Mouse (Mus musculus) layer of hippocampus, adult 8-10 months (tissue): ENCODE results near the gene Man2a2. TPM values are rescaled to one million over a fixed set of nuclear protein-coding genes. Genes with fewer than 3 reads are reported as not detected.
"Not testable (repeated sequence)": the region's sequence is repeated elsewhere in the genome, so short reads cannot be mapped to it uniquely, and the experiment has no call there.

Source experiments
- DNase-seq, 2 experiments: peaks; one replicate each; pipeline ENCODE4 v3.0.0; 2022; ENCODE audit warnings: low spot score in 2 of 2
- total RNA-seq, 4 experiments: library from RNA; stranded (reverse); gene quantifications; 2 replicates each; pipeline ENCODE4 v1.2.4; 2022

Man2a2 gene
- total RNA-seq, 4 experiments from 2014 or later, result 161 to 192 (median 173) TPM

DNA sequence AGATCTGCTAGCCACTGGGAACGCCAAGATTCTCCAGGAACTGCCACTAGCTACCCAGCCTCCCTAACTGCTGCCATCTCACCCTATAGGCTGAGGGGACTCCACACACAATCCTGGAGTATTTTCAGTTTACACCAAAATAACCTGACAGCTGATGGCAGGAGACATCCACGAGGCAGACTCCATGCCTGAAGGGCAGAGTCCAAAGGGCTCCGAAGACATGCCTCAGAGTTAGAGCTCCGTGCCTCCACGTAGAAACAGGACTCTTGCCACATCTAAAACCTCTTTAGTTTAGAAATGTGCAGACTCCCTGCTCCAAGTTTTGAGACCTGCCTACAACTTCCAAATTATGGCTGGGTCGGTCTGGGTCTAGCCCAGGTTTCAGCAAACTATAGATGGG, 29.4 kb upstream of the Man2a2 start:
- DNase-seq, result no peak

DNA sequence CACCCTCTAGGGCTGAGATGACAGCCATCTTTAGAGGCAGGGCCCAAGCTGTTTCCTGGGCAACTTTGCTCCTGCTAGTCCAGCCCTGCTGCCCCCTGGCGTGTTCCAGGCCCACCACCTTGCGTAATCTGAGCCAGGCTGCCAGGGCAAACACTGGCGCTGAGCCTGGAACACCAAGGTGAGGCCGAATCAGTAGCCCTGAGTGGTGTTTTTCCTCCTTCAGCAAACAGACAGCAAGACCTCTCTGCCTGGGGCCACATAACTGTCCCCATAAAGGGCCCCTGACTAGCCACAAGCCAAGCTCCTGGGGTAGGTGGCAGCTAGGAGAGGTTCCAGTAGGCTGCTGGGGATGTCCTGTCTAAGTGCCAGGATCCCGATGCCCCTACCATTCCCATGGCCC, 28.9 kb upstream of the Man2a2 start:
- DNase-seq, result no peak

DNA sequence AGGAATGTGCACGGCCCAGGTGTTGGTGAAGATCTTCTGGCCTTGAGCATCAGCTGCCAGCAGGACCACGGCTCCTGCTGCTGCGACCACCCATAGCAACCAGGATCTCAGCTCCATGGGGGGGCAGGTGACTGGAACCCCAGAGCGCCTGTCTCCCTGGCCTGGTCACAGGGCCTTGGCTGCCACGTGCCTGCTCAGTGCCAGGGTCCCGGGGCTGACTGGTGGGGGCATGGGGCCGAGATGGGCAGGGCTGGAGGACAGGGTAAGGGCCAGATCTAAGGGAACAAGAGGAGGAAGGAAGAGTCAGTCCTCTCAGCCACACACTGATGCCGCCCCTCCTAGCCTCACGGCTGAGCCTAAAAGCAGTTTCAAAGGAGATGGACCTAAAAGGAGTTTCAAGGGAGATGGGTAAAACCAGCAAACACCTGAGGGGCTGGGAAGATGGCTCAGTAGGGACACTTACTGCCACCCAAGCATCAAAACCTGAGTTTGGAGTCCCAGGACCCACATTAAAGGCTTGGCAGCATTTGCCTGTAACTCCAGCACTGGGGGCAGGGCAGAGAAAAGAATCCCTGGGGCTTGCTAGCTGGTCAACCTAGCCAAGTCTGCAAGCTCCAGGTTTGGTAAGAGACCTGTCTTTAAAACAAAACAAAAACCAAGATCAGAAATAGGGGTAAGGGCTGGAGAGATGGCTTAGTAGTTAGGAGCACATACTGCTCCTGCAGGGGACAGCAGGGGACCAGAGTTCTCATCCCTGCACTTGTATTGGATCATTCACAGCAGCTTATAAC, 27.7 kb upstream of the Man2a2 start:
- no peak for DNase-seq

DNA sequence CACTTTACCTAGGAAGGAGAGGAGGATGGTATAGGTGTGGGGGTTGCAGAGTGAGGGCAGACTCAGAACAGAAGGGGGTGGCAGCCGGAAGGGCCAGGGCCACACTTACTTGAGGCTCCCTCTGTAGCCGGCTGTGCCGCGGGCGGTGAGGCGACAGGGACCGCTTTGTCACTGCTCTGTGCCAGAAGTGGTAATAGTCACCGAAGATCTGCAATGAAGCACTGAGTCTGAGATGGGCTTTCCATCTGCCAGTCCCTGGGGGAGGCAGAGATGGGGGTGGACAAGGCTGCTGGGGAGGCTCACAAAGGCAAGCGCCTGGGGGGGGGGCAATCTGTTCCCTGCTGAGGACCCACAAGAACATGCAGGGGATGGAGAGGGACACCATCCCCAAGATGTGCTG, 26.8 kb upstream of the Man2a2 start:
- peak; percentile 50 to 54 for DNase-seq

DNA sequence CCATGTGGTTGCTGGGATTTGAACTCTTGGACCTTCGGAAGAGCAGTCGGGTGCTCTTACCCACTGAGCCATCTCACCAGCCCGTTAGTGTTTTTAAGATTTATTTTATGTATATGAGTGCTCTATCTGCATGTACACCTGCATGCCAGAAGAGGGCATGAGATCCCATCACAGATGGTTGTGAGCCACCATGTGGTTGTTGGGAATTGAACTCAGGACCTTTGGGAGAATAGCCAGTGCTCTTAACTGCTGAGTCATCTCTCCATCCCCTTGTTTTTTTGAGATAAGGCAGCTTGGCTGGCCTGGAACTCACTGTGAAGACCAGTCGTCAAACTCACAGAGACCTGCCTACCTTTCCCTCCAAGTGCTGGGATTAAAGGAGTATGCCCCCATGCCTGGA, 25.3 kb upstream of the Man2a2 start:
- not testable (repeated sequence) for DNase-seq

DNA sequence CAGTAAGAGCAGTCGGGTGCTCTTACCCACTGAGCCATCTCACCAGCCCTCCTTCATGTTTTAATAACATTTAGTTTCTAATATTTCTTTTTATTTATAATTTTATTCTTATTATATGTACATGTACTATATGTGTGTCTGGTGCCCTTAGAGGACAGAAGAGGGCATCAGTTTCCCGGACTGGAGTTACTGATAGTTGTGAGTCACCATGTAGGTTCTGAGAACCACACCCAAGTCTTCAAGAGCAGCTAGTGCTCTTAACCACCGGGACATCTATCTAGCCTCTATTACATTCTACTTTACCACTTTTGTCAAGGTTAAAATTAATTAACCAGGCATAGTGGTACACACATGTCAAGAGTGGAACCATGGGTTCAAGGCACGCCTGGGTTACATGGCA, 23.4 kb upstream of the Man2a2 start:
- no peak for DNase-seq

DNA sequence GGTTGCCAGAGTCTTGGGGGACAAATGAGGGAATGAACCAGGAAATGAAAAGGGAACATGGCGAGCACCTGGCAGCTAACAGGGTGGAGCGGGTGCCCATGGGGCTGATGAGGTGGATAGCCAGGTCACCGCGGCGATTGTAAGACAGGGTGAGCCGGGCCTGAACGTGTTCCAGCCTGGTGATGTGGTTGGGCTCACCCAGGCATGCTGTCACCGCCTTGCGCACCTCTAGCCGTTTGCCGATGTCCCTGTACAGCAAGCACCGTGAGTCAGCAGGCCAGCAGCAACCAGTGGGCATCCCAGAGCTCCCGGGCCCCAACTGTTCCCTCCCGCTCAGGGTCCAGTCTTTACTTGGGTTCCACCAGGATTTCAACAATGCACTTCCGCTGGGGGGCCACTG, 20.9 kb upstream of the Man2a2 start:
- no peak for DNase-seq

DNA sequence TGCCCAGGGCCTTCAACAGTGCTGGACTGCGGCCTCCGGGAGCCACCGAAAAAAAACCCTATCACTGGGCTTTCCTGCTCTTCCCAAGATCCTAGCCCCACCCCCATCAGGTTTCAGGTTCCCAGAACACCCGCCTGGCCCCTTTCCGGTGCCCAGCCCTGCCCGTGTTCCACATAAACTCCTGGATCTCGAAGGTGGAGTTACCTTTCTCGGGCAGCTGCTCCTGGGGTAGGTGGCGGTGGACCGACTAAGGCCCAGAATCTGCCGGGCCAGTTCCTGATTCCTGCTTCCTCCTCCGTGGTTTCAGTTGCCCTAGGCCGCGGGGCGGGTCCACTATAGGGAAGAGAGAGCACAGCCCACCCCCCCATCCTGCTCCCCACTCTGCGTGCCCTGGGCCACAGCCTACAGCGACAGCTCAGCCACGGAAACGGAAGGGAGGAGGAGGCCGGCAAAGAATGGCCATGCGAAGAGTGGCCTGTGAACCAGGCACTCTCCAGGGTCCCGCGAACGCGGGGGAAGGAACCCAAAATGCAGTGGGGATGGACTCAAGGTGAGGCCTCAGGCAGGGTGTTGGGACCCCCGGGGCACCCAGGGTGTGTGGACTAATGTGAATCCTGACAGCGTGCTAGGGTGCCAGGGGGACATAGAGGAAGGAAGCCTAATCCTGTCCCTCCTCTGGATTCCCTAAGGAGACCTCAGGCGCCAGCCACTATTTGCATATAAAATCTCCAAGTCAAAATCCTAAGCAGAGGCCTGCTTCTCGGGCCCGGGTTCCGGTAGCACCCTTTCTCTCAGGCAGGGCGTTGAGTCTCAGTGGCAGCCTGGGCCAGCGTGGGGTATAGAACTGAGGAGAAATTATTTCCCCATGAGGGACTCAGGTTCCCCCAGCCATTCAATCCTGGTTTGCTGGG, 16.7 kb upstream of the Man2a2 start, which contains the start of gene Fes:
Gene Fes (minus strand): TSS at position 314 of the 911 bp plus-strand sequence.
- no peak for DNase-seq

DNA sequence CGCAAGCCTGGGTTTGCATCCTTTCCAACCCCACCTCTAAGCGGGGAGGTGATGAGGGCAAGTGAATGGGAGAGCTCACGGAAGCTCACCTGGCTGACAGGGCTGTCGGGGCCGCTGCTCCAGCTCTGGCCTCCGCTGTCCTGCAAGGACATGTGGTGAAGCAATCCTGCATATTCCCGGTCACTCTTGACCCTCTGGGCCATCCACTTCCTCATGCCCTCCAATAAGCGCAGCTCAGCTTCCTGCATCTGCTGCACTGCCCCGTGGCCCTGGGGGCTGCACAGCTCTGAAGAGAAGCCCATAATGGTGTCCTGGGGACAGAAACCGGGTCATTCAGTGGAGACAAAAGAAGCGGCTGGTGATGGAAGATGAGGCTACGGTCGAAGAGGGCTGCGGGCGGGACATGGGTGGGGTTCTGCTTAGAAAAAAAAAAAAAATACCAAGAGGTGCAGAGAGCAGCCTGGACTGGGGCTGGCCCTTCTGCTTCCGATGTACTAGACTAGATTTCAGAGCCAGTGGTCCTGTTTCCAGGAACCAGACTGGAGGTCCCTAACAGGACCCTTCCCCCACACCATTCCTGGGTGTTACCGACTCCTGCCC, 16.0 kb upstream of the Man2a2 start:
- DNase-seq, result no peak

DNA sequence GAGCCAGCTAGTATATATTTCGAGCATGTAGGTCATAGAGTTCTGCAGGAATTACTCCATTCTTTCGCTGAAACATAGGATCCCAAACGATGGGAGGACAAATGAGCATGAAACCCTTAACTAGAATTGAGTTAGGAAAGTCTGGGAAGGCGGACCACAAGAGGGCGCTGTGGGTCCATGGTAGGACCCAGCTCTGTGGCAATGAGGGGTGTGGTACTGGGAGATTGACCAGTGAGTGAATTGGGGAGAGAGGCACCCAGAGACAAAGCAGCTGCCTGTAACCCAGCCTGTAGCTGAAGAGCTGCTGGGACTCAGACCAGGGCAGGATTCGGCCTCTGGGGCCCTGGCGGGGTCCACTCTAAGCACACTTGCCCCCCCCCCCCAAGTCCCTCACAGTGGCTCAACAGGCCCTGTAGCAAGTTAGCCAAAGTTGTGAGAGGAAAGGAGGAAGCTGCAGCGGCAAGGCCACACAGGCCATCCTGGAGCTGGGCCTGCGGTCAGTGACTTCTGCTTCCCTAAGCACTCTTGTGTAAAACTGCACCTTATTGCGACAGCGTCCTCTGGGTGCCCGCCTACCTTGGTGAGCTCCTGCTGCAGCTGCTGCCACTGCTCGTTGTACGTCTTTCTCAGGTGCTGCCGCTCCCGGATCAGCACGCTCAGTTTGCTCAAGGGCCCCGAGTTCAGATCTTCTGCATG, 15.2 kb upstream of the Man2a2 start:
- DNase-seq, result peak; percentile 72 to 90

DNA sequence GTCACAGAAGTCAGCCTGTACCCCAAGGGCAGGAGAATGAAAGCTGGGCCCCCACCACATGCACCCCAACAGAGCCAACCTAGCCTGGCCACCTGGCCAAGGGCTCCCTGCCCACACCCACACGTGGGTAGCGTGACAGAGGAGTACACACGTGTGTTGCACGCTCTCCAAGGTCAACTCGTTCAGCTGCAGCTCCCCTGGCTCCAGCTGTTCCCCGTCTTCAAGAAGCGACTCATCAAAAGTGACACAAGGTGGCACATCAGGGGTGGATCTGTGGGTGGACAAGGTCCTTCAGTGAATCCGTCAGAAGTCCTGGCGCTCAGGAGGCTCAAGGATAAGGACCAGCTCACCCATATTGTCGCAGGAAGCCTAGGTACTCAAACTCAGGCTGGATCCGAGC, 11.7 kb upstream of the Man2a2 start:
- no peak for DNase-seq

DNA sequence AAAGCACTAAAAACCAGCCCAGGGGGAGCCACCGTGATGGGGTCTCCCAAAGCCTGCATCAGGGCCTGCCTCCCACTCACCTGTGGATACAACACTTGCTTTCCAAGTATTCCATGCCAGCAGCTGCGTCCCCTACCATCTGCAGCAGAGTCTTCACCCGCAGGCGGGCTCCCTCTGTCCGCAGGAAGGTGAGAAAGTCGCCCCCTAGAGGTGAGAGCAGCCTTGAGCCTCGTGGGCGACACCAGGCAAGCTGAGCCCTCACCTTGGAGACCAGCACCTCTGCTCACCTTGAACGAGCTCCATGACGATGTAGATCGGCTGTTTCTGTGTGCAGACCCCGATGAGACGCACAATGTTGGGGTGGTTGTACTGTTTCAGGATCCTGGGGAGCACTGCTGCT, 8.4 kb upstream of the Man2a2 start:
- DNase-seq, result no peak

DNA sequence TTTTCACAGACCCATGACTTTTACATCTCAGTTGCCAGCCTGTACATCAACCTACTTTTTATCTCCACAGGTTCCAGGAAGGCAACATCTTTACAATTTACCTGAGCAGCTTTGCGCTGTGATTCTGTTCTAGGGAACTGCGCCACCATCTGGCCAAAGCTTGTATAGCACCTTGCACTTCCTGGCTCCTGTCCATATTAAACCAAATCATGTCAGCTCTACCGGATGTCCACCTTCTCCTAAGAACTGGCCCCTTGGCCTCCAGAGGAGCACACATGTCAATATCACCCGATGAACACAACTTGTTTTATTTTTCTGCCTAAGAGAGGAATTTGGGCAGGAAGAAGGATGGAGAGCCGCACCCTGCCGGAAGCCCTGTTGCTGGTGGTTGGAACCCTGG, 6.3 kb upstream of the Man2a2 start:
- DNase-seq, result peak in 1 of 2 experiments; percentile 63

DNA sequence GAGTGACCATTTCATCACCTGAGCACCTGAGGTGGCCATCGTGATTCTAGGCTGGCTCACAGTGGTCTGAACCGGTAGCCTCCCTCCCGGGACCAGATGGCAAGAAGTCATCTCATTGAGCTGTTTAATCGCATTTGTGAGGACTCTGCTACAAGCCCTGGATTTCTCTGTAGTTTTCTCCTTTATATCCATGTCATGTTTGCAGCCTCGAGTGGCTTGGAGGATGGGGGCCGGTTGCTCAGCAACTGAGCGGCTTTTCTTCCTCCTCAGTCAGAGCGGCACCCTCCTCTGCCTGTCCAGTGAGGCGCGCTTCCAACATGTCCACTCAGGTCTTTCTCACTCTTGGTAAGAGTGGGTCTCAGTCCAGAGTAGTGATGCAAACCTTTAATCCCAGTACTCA, 5.0 kb upstream of the Man2a2 start:
- DNase-seq, result no peak

DNA sequence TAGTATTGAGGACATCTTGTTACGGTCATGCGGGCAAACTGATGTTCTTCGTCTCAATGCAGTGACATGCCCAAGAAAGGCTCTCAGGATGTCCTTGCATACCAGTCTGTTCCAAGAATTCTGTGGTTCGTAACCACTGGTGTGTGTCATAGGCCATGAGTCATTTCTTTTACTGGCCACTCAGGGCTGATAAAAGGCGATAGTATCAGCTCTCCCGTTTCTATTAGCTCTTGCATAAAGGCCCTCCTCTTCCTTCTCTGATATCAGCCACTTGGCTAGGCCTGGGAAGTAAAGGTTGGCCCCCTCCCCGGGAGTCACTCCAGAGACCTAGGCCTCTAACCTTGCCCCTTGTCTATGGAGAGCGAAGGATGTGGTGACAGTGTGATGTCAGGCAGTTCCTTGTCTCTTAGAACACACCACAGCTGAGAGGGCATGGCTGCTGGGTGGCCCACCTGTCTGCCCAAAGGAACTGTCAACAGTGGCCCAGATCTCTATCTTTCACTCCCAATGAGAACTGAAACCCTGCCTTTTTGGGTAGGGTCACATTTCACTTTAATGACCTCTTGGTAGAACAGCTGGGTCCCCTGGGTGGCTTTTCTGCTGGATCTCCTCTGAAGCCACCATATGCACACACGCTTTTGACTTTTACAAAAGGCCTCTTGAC, 4.3 kb upstream of the Man2a2 start:
- no peak for DNase-seq

DNA sequence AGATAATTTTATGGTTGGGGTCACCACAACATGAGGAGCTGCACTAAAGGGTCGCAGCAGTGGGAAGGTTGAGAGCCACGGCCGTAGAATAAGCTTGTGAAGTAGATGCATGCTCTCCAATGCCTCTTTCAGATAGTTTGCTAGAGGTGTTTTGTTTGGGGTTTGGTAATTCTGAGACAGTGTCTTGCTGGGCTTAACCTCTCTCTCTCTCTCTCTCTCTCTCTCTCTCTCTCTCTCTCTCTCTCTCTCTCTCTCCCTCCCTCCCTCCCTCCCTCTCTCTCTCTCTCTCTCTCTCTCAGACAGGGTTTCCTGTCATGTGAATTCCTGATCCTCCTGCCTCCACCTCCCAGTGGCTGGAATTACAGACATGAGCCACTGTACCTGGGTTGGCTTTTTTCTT, 3.6 kb upstream of the Man2a2 start:
- DNase-seq, result no peak

DNA sequence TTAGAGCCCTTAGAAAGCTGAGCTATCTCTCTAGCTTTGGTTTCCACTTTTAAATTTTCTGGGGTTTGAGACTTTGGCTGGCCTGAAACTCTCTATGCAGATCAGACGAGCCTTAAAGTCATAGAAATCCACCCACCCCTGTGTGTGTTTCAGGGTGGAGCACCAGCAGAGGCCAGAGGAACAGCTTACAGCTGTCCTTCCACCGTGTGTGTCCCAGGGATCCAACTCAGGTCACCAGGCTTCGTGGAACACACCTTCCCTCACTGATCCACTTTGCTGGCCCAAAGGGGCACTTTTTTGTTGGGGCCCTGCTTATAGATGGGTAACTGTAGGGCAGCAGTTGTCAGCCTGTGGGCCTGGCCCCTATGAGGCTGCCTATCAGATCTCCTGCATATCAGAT, 3.1 kb upstream of the Man2a2 start:
- DNase-seq, result no peak

DNA sequence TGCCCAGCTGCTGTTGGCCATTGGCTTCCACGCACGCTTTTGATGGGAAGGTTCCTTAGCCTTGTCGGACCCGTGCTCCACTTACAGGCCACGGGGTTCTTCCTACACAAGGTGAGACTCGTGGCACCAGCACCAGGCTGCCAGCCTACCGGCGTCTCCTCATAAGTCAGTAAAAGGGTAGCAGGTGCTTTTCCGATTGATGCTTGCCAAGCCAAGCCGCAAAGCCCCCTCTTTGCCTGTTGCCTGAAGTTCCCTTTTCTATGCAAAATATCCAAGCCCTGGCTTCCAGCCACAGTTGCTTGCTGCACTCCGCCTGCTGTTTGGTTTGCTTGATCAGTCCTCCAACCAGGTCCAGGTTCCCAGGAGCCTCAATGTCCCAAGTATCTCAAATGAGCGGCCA, 2.7 kb upstream of the Man2a2 start:
- no peak for DNase-seq

DNA sequence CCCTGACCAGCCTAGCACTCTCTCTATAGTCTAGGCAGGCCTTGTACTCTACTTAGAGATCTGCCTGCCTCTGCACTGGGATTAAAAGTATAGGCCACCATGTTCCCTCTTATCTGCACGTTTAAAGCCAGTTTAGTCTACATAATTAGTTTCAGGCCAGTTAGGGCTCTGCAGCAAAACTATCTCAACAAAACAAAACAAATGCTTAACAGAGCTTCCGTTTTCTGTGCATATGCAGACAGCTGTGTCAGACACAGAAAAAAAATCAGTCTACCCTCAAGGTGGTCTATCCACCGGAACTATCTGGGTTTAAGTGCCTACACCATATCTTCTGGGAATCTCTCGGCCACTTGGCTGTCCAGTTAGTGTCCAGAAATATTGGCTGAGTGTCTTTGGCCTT, 2.2 kb upstream of the Man2a2 start:
- DNase-seq, result no peak

DNA sequence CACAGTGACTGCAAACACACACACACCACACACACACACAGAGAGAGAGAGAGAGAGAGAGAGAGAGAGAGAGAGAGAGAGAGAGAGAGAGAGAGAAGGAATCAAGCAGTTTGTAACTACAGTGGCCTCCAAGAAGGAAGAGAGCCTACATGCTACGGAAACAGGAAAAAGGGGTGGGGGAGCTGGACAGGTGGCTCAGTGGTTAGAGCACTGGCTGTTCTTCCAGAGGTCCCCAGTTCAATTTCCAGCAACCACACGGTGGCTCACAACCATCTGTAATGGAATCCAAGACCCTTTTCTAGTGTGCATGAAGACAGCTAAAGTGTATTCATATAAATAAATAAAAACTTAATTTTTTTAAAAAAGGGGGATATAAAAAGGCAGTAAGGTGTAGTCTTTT, 1.5 kb upstream of the Man2a2 start:
- no peak for DNase-seq

DNA sequence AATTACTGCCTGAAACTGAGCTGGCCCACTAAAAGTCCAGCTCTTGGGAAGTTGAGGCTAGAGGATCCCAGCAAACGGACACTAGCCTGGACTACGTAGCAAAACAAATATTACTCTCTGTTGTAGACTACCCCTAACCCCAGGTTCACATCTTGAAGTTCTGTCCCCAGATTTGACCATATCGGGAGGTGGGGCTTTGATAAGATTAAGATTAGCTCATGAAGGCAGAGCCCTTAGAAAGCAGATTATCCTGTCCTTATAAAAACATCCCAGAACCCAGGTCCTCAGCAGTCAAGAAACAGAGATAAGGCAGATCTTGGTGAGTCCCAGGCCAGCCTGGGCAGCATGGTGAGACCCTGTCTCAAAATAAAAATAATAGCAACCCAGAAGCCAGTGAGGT, 991 bp upstream of the Man2a2 start:
- DNase-seq, result no peak
